Mouse (Mus musculus): ENCODE results near the gene Cuedc1. TPM values are rescaled to one million over a fixed set of nuclear protein-coding genes. Genes with fewer than 3 reads are reported as not detected.

Gene Cuedc1
- polyA plus RNA-seq, 1 experiment from 2014 or later: 23.8 TPM

- Histone ChIP-seq H3K36me3 (no peaks in the 10 kb centered on the region), H3K9ac (no peak overlapping the region), H3K4me3 (replicated peaks) (no peak overlapping the region), H3K4me2 (no peak overlapping the region), H3K9me3 (no peaks in the 10 kb centered on the region), H3K27ac (no peak overlapping the region), H3K4me1 (no peaks in the 10 kb centered on the region), H3K27me3 (replicated peaks) (no peaks in the 10 kb centered on the region)
- no peak for ATAC-seq (ENCODE audit: insufficient read depth, low FRiP score, low read depth)
- 78% methylated on average over 15 of the region's 15 CpGs for WGBS
Observed at GRCm38 (mm10) chr11:88221929-88222475, 124.1 kb downstream of the Cuedc1 start.

DNA sequence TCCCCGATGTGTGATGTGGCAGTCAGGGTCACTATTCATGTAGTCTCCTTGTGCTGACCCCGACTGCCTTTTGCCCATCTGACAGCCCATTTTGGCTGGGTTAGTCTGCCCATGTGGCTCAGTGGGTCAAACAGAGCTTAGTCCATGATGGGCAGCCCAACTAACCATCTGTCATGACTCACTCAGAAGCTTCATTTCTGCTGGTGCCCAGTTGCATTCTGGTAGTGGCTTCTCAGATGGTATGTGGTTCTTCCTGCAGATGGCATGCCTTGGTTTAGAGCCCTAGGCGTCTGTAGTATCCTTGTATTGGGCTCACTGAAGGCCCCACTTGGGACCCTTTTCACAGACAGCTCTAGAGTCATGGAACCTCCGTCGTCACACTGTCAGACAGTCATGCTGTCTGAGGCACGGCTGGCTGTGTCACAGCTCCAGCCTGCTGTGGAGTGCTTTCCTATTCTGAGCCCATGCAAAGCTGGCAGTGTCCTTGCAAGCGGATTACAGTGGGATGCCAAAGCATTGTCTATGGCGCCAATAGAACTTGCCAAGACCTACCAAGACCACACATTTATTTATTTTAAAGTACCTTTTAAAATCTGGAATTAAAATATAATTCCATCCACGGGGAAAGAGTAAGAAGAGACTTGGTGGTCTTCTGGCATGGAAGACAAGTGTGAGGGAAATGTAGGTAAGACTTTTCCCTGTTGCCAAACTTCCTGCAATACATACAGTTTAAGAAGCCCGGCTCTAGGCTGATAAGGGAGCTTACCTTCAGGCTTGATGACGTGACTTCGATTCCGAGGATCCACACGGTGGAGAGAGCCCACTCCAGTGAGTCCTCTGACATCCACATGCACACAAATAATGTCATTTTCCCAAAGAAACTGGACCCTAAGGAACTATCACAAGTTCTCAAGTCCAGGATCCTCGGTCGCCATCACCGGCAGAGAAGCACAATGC, 129.4 kb downstream of the Cuedc1 start:
- Histone ChIP-seq H3K4me3 (replicated peaks) (no peak overlapping the region), H3K4me2 (no peak overlapping the region), H3K27me3 (replicated peaks) (no peaks in the 10 kb centered on the region), H3K9me3 (no peaks in the 10 kb centered on the region), H3K9ac (no peak overlapping the region), H3K27ac (no peak overlapping the region), H3K36me3 (no peaks in the 10 kb centered on the region), H3K4me1 (no peaks in the 10 kb centered on the region)
- 89% methylated on average over 17 of the region's 17 CpGs for WGBS
- ATAC-seq (ENCODE audit: insufficient read depth, low FRiP score, low read depth): no peak

DNA sequence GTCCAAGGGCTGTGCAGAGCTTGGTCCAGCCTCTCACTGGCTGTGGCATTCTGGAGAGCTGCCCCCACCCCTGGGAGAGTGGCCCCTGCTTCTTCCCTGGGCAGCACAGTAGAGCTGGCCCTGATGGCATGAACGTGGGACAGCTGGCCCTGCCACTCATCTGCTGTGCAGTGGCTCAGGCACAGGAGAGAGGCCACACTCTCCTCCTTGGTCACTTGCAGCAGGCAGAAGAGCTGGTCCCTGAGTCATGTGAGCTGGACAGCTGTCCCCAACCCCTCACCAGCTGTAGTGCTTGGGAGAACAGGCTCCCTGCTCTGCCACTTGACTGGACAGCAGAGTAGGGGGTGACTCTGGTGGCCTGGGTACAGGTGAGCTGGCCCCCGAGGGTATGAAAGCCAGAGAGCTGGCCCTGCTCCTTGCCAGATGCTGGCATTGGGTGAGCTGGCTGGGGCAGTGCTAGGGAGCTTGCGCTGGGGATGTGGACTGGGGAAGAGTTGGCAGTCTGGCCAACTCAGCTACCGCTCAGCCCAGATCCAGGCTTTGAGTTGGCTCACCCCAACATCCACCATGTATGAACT, 133.4 kb downstream of the Cuedc1 start:
- no peak; the same call in 1 of the 2 replicates for ATAC-seq (ENCODE audit: insufficient read depth, low FRiP score, low read depth)
- WGBS: 78% methylated on average over 4 of the region's 4 CpGs
- Histone ChIP-seq H3K9me3 (no peaks in the 10 kb centered on the region), H3K4me1 (peaks cover 16% of the 10 kb centered on the region), H3K4me3 (replicated peaks) (no peak overlapping the region), H3K4me2 (no peak overlapping the region), H3K27me3 (replicated peaks) (no peaks in the 10 kb centered on the region), H3K36me3 (no peaks in the 10 kb centered on the region), H3K27ac (no peak overlapping the region), H3K9ac (no peak overlapping the region)

DNA sequence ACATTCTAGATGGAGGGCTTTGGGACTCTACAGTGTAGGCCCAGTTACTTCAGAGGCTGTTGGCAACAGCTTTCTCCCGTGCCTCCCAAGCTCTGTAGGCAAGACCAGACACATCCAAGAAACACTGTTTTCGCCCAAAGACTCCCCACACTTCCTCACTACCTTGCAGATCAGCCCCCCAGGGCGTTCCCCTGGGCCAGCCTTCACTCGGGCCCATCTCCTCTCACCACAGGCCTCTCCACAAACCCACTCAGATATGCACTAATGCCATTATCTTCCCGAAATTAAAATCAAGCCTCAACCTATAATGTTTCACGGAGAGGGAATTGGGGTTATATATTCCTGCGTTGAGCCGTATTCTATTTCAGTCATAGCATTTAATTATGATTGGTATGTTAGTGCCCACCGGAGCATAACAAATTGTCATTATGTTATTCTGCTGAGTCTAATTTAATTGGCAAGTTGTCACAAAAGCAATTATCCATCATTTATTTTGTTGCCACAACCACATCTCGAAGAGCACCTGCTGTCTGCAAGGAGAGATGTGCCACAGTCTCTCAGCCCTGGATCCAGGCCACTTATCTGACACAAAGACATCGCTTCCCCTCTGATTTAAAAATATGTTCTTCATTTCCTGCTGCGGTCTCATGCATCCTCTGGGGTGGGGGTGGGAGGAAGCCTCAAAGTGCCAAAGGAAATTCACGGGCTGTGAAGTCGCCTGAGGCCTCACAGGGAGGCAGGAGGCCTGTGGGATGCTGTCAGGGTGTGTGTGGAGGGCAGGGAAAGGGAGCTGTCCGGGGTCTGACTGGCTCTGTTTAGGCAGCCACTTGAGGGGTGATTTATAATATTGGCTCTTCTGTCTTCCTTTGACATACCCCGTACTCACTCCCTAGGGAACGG, 135.9 kb downstream of the Cuedc1 start:
- Histone ChIP-seq H3K4me2 (no peak overlapping the region), H3K27ac (peak overlapping the region; percentile 33; the same call in 1 of the 2 replicates), H3K4me1 (peaks cover 16% of the 10 kb centered on the region), H3K9me3 (no peaks in the 10 kb centered on the region), H3K27me3 (replicated peaks) (no peaks in the 10 kb centered on the region), H3K4me3 (replicated peaks) (no peak overlapping the region), H3K36me3 (no peaks in the 10 kb centered on the region), H3K9ac (no peak overlapping the region)
- ATAC-seq (ENCODE audit: insufficient read depth, low FRiP score, low read depth): no peak
- WGBS: 44% methylated on average over 17 of the region's 17 CpGs

DNA sequence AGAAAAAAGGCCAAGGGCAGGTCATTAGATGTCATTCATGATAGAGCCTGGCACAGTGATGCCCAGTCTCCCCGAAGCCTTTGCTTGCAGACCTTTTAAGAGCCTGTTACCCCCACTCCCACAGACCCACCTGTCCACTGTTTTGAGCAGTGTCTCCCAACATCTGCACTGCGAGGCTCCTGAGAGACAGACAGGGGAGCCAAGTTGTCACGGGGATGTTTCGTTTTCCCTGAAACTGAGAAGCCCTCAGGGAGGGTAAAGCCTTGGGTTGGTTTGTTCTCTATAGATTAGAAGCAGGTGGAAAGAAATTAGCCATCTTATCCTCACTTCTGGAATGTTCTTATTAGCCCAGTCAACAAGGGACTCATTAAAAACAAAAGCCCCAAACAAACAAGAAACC, 136.9 kb downstream of the Cuedc1 start:
- Histone ChIP-seq H3K4me2 (peak overlapping the region; percentile 53; the same call in 1 of the 2 replicates), H3K4me3 (replicated peaks) (no peak overlapping the region), H3K9ac (no peak overlapping the region), H3K36me3 (no peaks in the 10 kb centered on the region), H3K27ac (peak overlapping the region; percentile 4; the same call in 1 of the 2 replicates), H3K27me3 (replicated peaks) (no peaks in the 10 kb centered on the region), H3K9me3 (no peaks in the 10 kb centered on the region), H3K4me1 (peaks cover 16% of the 10 kb centered on the region)
- WGBS: 33% methylated on average over 4 of the region's 4 CpGs
- ATAC-seq (ENCODE audit: insufficient read depth, low FRiP score, low read depth): no peak

DNA sequence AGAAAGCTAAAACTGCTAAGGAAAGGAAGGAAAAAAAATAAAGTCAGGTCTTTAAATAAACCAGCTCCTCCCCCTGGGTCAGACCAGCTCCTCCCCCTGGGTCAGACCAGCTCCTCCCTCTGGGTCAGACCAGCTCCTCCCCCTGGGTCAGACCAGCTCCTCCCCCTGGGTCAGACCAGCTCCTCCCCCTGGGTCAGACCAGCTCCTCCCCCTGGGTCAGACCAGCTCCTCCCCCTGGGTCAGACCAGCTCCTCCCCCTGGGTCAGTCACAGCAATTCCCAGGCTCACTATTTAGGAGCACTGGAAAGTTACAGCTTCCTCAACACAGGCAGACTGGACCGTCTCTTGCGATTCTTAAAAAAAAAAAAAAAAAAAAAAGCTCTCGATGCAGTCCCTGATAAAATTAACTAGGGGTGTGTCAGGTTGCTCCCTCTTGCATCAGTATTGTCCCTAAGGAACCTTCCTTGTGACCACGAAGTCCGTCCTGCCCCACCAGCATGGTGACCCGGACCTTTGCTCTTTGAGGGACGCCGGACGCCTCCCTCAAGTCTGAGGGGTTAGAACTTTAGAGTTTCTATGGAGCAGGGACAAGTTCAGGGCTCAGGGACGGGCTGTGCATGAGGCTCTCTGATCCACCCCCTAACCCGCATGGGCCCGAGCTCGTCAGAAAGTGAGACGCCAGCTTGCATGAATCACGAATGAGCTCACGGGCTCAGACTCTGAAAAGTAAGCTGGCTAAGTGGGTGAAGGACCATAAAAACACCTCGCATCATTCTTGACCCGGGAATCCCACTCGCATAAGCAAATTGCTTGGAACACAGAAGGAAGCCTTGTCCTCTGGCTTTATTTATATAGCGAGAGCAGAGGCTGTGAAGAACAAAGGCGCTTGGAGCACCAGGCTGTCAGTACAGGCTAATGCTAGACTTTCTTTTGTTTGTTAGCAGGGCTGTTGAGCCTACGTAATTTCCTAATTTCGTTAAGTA, 137.7 kb downstream of the Cuedc1 start:
- peak; percentile 48; the same call in 1 of the 2 replicates for ATAC-seq (ENCODE audit: insufficient read depth, low FRiP score, low read depth)
- peak overlapping the region; percentile 67 for H3K27ac ChIP-seq
- H3K4me2 ChIP-seq: peak overlapping the region; percentile 53
- no peaks in the 10 kb centered on the region for H3K27me3 ChIP-seq (replicated peaks)
- no peaks in the 10 kb centered on the region for H3K9me3 ChIP-seq
- no peak overlapping the region for H3K9ac ChIP-seq
- WGBS: 12% methylated on average over 23 of the region's 23 CpGs
- peaks cover 16% of the 10 kb centered on the region for H3K4me1 ChIP-seq
- peak overlapping the region; percentile 26 for H3K4me3 ChIP-seq (replicated peaks)
- no peaks in the 10 kb centered on the region for H3K36me3 ChIP-seq

GRCm38 (mm10) chr11:88240275-88240674, 142.4 kb downstream of the Cuedc1 start:
- no peak overlapping the region for H3K4me3 ChIP-seq (replicated peaks)

DNA sequence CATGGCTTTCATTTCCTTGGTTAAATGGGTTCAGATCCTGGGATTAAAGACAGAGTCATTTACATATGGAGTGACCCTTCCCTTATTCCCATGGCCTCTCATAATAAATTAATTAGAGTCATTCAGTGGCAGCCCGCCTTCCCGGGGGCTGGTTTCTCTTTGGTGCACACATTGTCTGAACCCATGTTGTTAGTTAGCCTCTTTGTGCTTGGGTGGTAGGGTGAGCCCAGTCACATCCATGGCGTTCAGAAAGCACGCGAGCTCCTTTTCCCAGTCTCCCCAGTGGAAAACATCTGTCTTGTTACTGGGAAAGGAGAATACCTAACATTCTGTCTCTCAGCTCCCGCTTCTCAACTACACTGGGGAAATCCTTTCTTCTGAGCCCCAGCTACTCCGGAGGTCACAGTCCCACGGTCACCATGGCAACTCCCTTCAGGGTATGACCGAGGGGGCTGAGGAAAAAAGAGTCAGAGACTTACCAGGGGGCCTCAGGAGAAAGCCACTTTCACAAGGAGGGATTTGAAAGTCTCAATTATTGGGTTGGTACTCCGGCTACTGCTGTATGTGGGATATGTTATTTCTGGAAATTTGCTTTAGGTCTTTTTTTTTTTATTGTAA, 143.0 kb downstream of the Cuedc1 start:
- H3K4me1 ChIP-seq: peaks cover 1% of the 10 kb centered on the region; the same call in 1 of the 2 replicates
- no peak overlapping the region for H3K4me2 ChIP-seq
- no peak overlapping the region for H3K27ac ChIP-seq
- no peak overlapping the region for H3K4me3 ChIP-seq (replicated peaks)
- H3K27me3 ChIP-seq (replicated peaks): no peaks in the 10 kb centered on the region
- no peak overlapping the region for H3K9ac ChIP-seq
- 25% methylated on average over 10 of the region's 10 CpGs for WGBS
- H3K9me3 ChIP-seq: no peaks in the 10 kb centered on the region
- H3K36me3 ChIP-seq: no peaks in the 10 kb centered on the region
- no peak for ATAC-seq (ENCODE audit: insufficient read depth, low FRiP score, low read depth)

More at GRCm38 (mm10) chr11:88240275-88240674, 142.4 kb downstream of the Cuedc1 start:
- no peaks in the 10 kb centered on the region for H3K36me3 ChIP-seq
- H3K4me1 ChIP-seq: peaks cover 6% of the 10 kb centered on the region; the same call in 1 of the 2 replicates
- H3K4me2 ChIP-seq: no peak overlapping the region
- H3K9ac ChIP-seq: no peak overlapping the region
- no peaks in the 10 kb centered on the region for H3K27me3 ChIP-seq (replicated peaks)
- 84% methylated on average over 10 of the region's 10 CpGs for WGBS
- no peaks in the 10 kb centered on the region for H3K9me3 ChIP-seq
- H3K27ac ChIP-seq: no peak overlapping the region
- ATAC-seq (ENCODE audit: insufficient read depth, low FRiP score, low read depth): no peak

- Histone ChIP-seq H3K27me3 (replicated peaks) (no peaks in the 10 kb centered on the region), H3K9ac (no peak overlapping the region), H3K4me3 (replicated peaks) (no peak overlapping the region), H3K27ac (no peak overlapping the region), H3K9me3 (no peaks in the 10 kb centered on the region), H3K4me1 (no peaks in the 10 kb centered on the region), H3K4me2 (no peak overlapping the region), H3K36me3 (no peaks in the 10 kb centered on the region)
- 50% methylated on average over 12 of the region's 12 CpGs for WGBS
- ATAC-seq (ENCODE audit: insufficient read depth, low FRiP score, low read depth): peak; percentile 60; the same call in 1 of the 2 replicates
Observed at GRCm38 (mm10) chr11:88241468-88242301, 143.8 kb downstream of the Cuedc1 start.

Data from stomach, embryonic 15.5 days (tissue).